Mouse (Mus musculus) liver, embryonic 15.5 days (tissue): ENCODE data around the gene Usp20. TPM values are rescaled to one million over a fixed set of nuclear protein-coding genes. Genes with fewer than 3 reads are reported as not detected.

ENCODE experiments used
- ATAC-seq: fragments of 200-750 bp; cut with Nextera tagmentation; 2 replicates; pipeline ENCODE4 v1.8.0; 2017; ENCODE audit warnings: moderate number of reproducible peaks, mild to moderate bottlenecking, moderate library complexity; ENCODE audit not compliant: insufficient read depth
- H3K27ac ChIP-seq: fragments of 300-500 bp; sonication (generic); replicated peaks from 2 replicates; pipeline ENCODE4 v1.5.1; 2015; ENCODE audit warnings: mild to moderate bottlenecking, inconsistent platforms
- H3K27me3 ChIP-seq: fragments of 300-500 bp; sonication (generic); 2 replicates; pipeline ENCODE4 v1.6.1; 2015; ENCODE audit warnings: mild to moderate bottlenecking, inconsistent platforms
- H3K36me3 ChIP-seq: fragments of 300-500 bp; sonication (generic); replicated peaks from 2 replicates; pipeline ENCODE4 v1.6.1; 2015; ENCODE audit warnings: moderate library complexity, mild to moderate bottlenecking, inconsistent platforms
- H3K4me1 ChIP-seq: fragments of 300-500 bp; sonication (generic); replicated peaks from 2 replicates; pipeline ENCODE4 v1.6.1; 2015; ENCODE audit warnings: inconsistent platforms
- H3K4me2 ChIP-seq: fragments of 300-500 bp; sonication (generic); 2 replicates; pipeline ENCODE4 v1.6.1; 2015; ENCODE audit warnings: moderate library complexity, mild to moderate bottlenecking, inconsistent platforms
- H3K4me3 ChIP-seq: fragments of 300-500 bp; sonication (generic); replicated peaks from 2 replicates; pipeline ENCODE4 v1.5.1; 2015; ENCODE audit warnings: mild to moderate bottlenecking, inconsistent platforms
- H3K9ac ChIP-seq: fragments of 300-500 bp; sonication (generic); 2 replicates; pipeline ENCODE4 v1.6.1; 2015; ENCODE audit warnings: moderate library complexity, mild to moderate bottlenecking, inconsistent platforms
- H3K9me3 ChIP-seq: fragments of 300-500 bp; sonication (generic); replicated peaks from 2 replicates; pipeline ENCODE4 v1.6.1; 2016; ENCODE audit warnings: inconsistent platforms
- WGBS: fragments of 180-500 bp; shearing (Covaris S2); methylation state at CpG from one replicate; pipeline ENCODE4 v1.1.7; 2015; ENCODE audit warnings: mixed read lengths; ENCODE audit not compliant: insufficient replicate concordance; 5-methylcytosine and 5-hydroxymethylcytosine counted together
- polyA plus RNA-seq: library from polyadenylated mRNA; unstranded; fragments of >200 nt; fragmentation: Nextera tagmentation; extraction: Ambion mirVana; gene quantifications from 2 replicates; pipeline ENCODE4 v1.2.1, GENCODE M21; 2015

Usp20 gene
- polyA plus RNA-seq, 1 experiment from 2014 or later, result 4.3 TPM

- WGBS, result 73% methylated on average over 8 of the region's 8 CpGs
- Histone ChIP-seq H3K36me3 (peaks cover 15% of the 10 kb centered on the region; the same call in 1 of the 2 replicates), H3K9ac (no peak overlapping the region), H3K27ac (no peak overlapping the region), H3K4me1 (no peaks in the 10 kb centered on the region), H3K27me3 (no peaks in the 10 kb centered on the region), H3K4me2 (no peak overlapping the region), H3K4me3 (no peak overlapping the region), H3K9me3 (no peaks in the 10 kb centered on the region)
- ATAC-seq, result no peak
These were observed 36.4 kb downstream of the Usp20 start for GRCm38 (mm10) chr2:31018519-31018918.

GRCm38 (mm10) chr2:31019011-31019410 is 36.9 kb downstream of the Usp20 start:
- Histone ChIP-seq H3K27ac (no peak overlapping the region), H3K9me3 (no peaks in the 10 kb centered on the region), H3K36me3 (peaks cover 15% of the 10 kb centered on the region; the same call in 1 of the 2 replicates), H3K27me3 (no peaks in the 10 kb centered on the region), H3K4me3 (no peak overlapping the region), H3K4me2 (no peak overlapping the region), H3K9ac (no peak overlapping the region), H3K4me1 (no peaks in the 10 kb centered on the region)
- WGBS, result 74% methylated on average over 8 of the region's 8 CpGs
- no peak for ATAC-seq

GRCm38 (mm10) chr2:31020202-31020601 is 38.1 kb downstream of the Usp20 start:
- Histone ChIP-seq H3K4me3 (no peak overlapping the region), H3K9ac (no peak overlapping the region), H3K27ac (no peak overlapping the region), H3K9me3 (no peaks in the 10 kb centered on the region), H3K36me3 (peaks cover 15% of the 10 kb centered on the region; the same call in 1 of the 2 replicates), H3K4me1 (no peaks in the 10 kb centered on the region), H3K27me3 (no peaks in the 10 kb centered on the region), H3K4me2 (no peak overlapping the region)
- ATAC-seq, result no peak
- WGBS, result 80% methylated on average over 2 of the region's 2 CpGs

- no peaks in the 10 kb centered on the region for H3K27me3 ChIP-seq
- H3K9me3 ChIP-seq, result no peaks in the 10 kb centered on the region
- 0 out of 2 replicates have a peak, but pooled peaks cover 3% of the 10 kb centered on the region for H3K36me3 ChIP-seq
- H3K4me2 ChIP-seq, result no peak overlapping the region
- H3K9ac ChIP-seq, result no peak overlapping the region
- no peak for ATAC-seq
- H3K4me3 ChIP-seq, result no peak overlapping the region
- WGBS, result 56% methylated on average over 5 of the region's 5 CpGs
- no peaks in the 10 kb centered on the region for H3K4me1 ChIP-seq
- no peak overlapping the region for H3K27ac ChIP-seq
These were observed 41.9 kb downstream of the Usp20 start for GRCm38 (mm10) chr2:31023940-31024339.

GRCm38 (mm10) chr2:31024618-31025370 is 42.7 kb downstream of the Usp20 start:
- H3K27me3 ChIP-seq, result no peaks in the 10 kb centered on the region
- no peaks in the 10 kb centered on the region for H3K4me1 ChIP-seq
- H3K4me3 ChIP-seq, result no peak overlapping the region
- H3K27ac ChIP-seq, result no peak overlapping the region
- 0 out of 2 replicates have a peak, but pooled peaks cover 1% of the 10 kb centered on the region for H3K36me3 ChIP-seq
- H3K9me3 ChIP-seq, result no peaks in the 10 kb centered on the region
- no peak overlapping the region for H3K4me2 ChIP-seq
- WGBS, result 24% methylated on average over 5 of the region's 5 CpGs
- ATAC-seq, result no peak
- H3K9ac ChIP-seq, result no peak overlapping the region

- no peak overlapping the region for H3K4me2 ChIP-seq
- H3K36me3 ChIP-seq, result no peaks in the 10 kb centered on the region
- H3K9me3 ChIP-seq, result no peaks in the 10 kb centered on the region
- no peak overlapping the region for H3K9ac ChIP-seq
- H3K27ac ChIP-seq, result no peak overlapping the region
- no peaks in the 10 kb centered on the region for H3K27me3 ChIP-seq
- no peak overlapping the region for H3K4me3 ChIP-seq
- no peak for ATAC-seq
- peaks cover 5% of the 10 kb centered on the region; the same call in 1 of the 2 replicates for H3K4me1 ChIP-seq
- WGBS, result 56% methylated on average over 3 of the region's 3 CpGs
These were observed 43.4 kb downstream of the Usp20 start for GRCm38 (mm10) chr2:31025458-31025857.

GRCm38 (mm10) chr2:31026642-31027041 is 44.6 kb downstream of the Usp20 start:
- Histone ChIP-seq H3K27ac (no peak overlapping the region), H3K9ac (no peak overlapping the region)
- WGBS, result 59% methylated on average over 8 of the region's 8 CpGs

GRCm38 (mm10) chr2:31031972-31032371 is 49.9 kb downstream of the Usp20 start:
- WGBS, result 78% methylated on average over 7 of the region's 7 CpGs
- no peak for ATAC-seq
- peaks cover 39% of the 10 kb centered on the region for H3K36me3 ChIP-seq
- H3K27ac ChIP-seq, result no peak overlapping the region
- H3K4me1 ChIP-seq, result peaks cover 5% of the 10 kb centered on the region; the same call in 1 of the 2 replicates
- no peak overlapping the region for H3K4me2 ChIP-seq
- no peak overlapping the region for H3K4me3 ChIP-seq
- H3K9me3 ChIP-seq, result no peaks in the 10 kb centered on the region
- H3K27me3 ChIP-seq, result no peaks in the 10 kb centered on the region
- no peak overlapping the region for H3K9ac ChIP-seq

More at GRCm38 (mm10) chr2:31026642-31027041, 44.6 kb downstream of the Usp20 start:
- Histone ChIP-seq H3K4me3 (no peak overlapping the region), H3K9me3 (no peaks in the 10 kb centered on the region), H3K27me3 (no peaks in the 10 kb centered on the region), H3K4me1 (peaks cover 5% of the 10 kb centered on the region; the same call in 1 of the 2 replicates), H3K36me3 (no peaks in the 10 kb centered on the region), H3K4me2 (no peak overlapping the region)
- ATAC-seq, result no peak

- Histone ChIP-seq H3K27ac (no peak overlapping the region), H3K27me3 (no peaks in the 10 kb centered on the region), H3K9ac (no peak overlapping the region), H3K4me2 (no peak overlapping the region), H3K4me3 (no peak overlapping the region), H3K9me3 (no peaks in the 10 kb centered on the region), H3K36me3 (peaks cover 57% of the 10 kb centered on the region), H3K4me1 (no peaks in the 10 kb centered on the region)
- 77% methylated on average over 6 of the region's 6 CpGs for WGBS
- ATAC-seq, result no peak
These were observed 54.7 kb downstream of the Usp20 start for GRCm38 (mm10) chr2:31036811-31037210.

- no peaks in the 10 kb centered on the region for H3K4me1 ChIP-seq
- no peaks in the 10 kb centered on the region for H3K9me3 ChIP-seq
- H3K4me2 ChIP-seq, result no peak overlapping the region
- no peak overlapping the region for H3K27ac ChIP-seq
- H3K9ac ChIP-seq, result no peak overlapping the region
- ATAC-seq, result no peak
- no peaks in the 10 kb centered on the region for H3K27me3 ChIP-seq
- 83% methylated on average over 3 of the region's 3 CpGs for WGBS
- no peak overlapping the region for H3K4me3 ChIP-seq
- peaks cover 35% of the 10 kb centered on the region for H3K36me3 ChIP-seq
These were observed 58.0 kb downstream of the Usp20 start for GRCm38 (mm10) chr2:31040043-31040442.

- no peak overlapping the region for H3K4me3 ChIP-seq
- no peak overlapping the region for H3K27ac ChIP-seq
- H3K36me3 ChIP-seq, result peaks cover 31% of the 10 kb centered on the region
- no peaks in the 10 kb centered on the region for H3K4me1 ChIP-seq
- no peaks in the 10 kb centered on the region for H3K27me3 ChIP-seq
- no peak overlapping the region for H3K9ac ChIP-seq
- WGBS, result 79% methylated on average over 3 of the region's 3 CpGs
- ATAC-seq, result no peak
- H3K9me3 ChIP-seq, result no peaks in the 10 kb centered on the region
- no peak overlapping the region for H3K4me2 ChIP-seq
These were observed 58.4 kb downstream of the Usp20 start for GRCm38 (mm10) chr2:31040487-31040886.
